Mouse (Mus musculus) CH12.LX (cell line): Measurements from ENCODE around the gene Scnn1a. TPM values are rescaled to one million over a fixed set of nuclear protein-coding genes. Genes with fewer than 3 reads are reported as not detected.

Source experiments
- DNase-seq: peaks from one replicate; pipeline ENCODE4 v3.0.0-alpha.2; 2013; ENCODE audit errors: extremely low read depth
- H3K27ac ChIP-seq: 2 replicates; pipeline ENCODE4 v1.5.1; 2012; ENCODE audit warnings: low read depth, mild to moderate bottlenecking, control low read depth, moderate library complexity; ENCODE audit not compliant: insufficient read depth
- H3K27me3 ChIP-seq: replicated peaks from 2 replicates; pipeline ENCODE3; 2012; ENCODE audit warnings: inconsistent platforms
- H3K36me3 ChIP-seq, 2 experiments: replicated peaks in 1 of 2; 2 replicates each; pipeline versions ENCODE3 to v1.6.1; 2012; ENCODE audit warnings: inconsistent platforms in 1 of 2, low read length in 1 of 2, mild to moderate bottlenecking in 1 of 2, mixed read lengths in 1 of 2, moderate library complexity in 1 of 2; ENCODE audit not compliant: control insufficient read depth in 1 of 2, insufficient read depth in 1 of 2
- H3K4me1 ChIP-seq, 2 experiments: 2 replicates each; pipeline ENCODE4 v1.6.1; 2012; ENCODE audit warnings: inconsistent platforms in 1 of 2, moderate library complexity in 1 of 2; ENCODE audit not compliant: insufficient read depth in 2 of 2, control insufficient read depth in 1 of 2
- H3K4me2 ChIP-seq: 2 replicates; pipeline ENCODE4 v1.6.1; 2012; ENCODE audit warnings: low read depth, mild to moderate bottlenecking, control low read depth; ENCODE audit not compliant: poor library complexity, insufficient read depth, severe bottlenecking
- H3K4me3 ChIP-seq, 3 experiments: fragments of 150-350 bp in 1 of 3; sonication (generic) in 1 of 3; replicated peaks in 1 of 3; 2 replicates each; pipeline versions ENCODE3 to v1.5.1; 2011 to 2012; ENCODE audit warnings: low read depth in 2 of 3, low read length in 2 of 3, mild to moderate bottlenecking in 2 of 3, moderate library complexity in 2 of 3, control low read depth in 1 of 3, improper control_type of control experiment in 1 of 3, inconsistent platforms in 1 of 3, mixed read lengths in 1 of 3; ENCODE audit not compliant: poor library complexity in 1 of 3
- H3K79me2 ChIP-seq: replicated peaks from 2 replicates; pipeline ENCODE4 v1.6.1; 2012; ENCODE audit warnings: mild to moderate bottlenecking, moderate library complexity; ENCODE audit not compliant: control insufficient read depth, poor library complexity, insufficient read depth, severe bottlenecking; ENCODE audit errors: extremely low read depth
- H3K9ac ChIP-seq: 2 replicates; pipeline ENCODE4 v1.6.1; 2012; ENCODE audit warnings: low read depth, mild to moderate bottlenecking, control low read depth, moderate library complexity; ENCODE audit not compliant: insufficient read depth
- H3K9me3 ChIP-seq: replicated peaks from 2 replicates; pipeline ENCODE3; 2012; ENCODE audit warnings: low read length, inconsistent platforms, mixed read lengths
- CHD1 ChIP-seq: IDR thresholded peaks from 2 replicates; pipeline ENCODE4 v1.6.1; 2012; ENCODE audit warnings: low read depth, low read length, improper control_type of control experiment, inconsistent platforms
- CHD2 ChIP-seq: IDR thresholded peaks from 2 replicates; pipeline ENCODE4 v1.6.1; 2011; ENCODE audit warnings: low read length, improper control_type of control experiment
- E2F4 ChIP-seq: IDR thresholded peaks from 2 replicates; pipeline ENCODE4 v1.6.1; 2011; ENCODE audit warnings: low read depth, low read length, improper control_type of control experiment; ENCODE audit not compliant: insufficient replicate concordance
- ELF1 ChIP-seq: IDR thresholded peaks from 2 replicates; pipeline ENCODE4 v1.6.1; 2014; ENCODE audit warnings: low read depth, mild to moderate bottlenecking, inconsistent platforms, low read length, improper control_type of control experiment
- GABPA ChIP-seq: IDR thresholded peaks from 2 replicates; pipeline ENCODE4 v1.6.1; 2012; ENCODE audit warnings: low read depth, low read length, improper control_type of control experiment, inconsistent platforms; ENCODE audit not compliant: insufficient replicate concordance
- JUN ChIP-seq: IDR thresholded peaks from 2 replicates; pipeline ENCODE4 v1.6.1; 2011; ENCODE audit warnings: low read depth, mild to moderate bottlenecking, low read length, improper control_type of control experiment, moderate library complexity; ENCODE audit not compliant: insufficient read depth
- JUND ChIP-seq: conservative IDR thresholded peaks from 2 replicates; pipeline ENCODE4 v1.6.1; 2011; ENCODE audit warnings: low read depth, low read length, improper control_type of control experiment
- MAX ChIP-seq: IDR thresholded peaks from 2 replicates; pipeline ENCODE4 v1.6.1; 2011; ENCODE audit warnings: low read length, improper control_type of control experiment
- MXI1 ChIP-seq: IDR thresholded peaks from 2 replicates; pipeline ENCODE4 v1.6.1; 2011; ENCODE audit warnings: mild to moderate bottlenecking, low read depth, low read length, improper control_type of control experiment
- MYC ChIP-seq: IDR thresholded peaks from 2 replicates; pipeline ENCODE4 v1.6.1; 2011; ENCODE audit warnings: low read depth, mild to moderate bottlenecking, improper control_type of control experiment, low read length
- NELFE ChIP-seq: IDR thresholded peaks from 2 replicates; pipeline ENCODE4 v1.6.1; 2011; ENCODE audit warnings: low read depth, low read length, improper control_type of control experiment
- NRF1 ChIP-seq: IDR thresholded peaks from 2 replicates; pipeline ENCODE4 v1.6.1; 2014; ENCODE audit warnings: low read depth, mild to moderate bottlenecking, inconsistent platforms, low read length, improper control_type of control experiment, moderate library complexity
- PAX5 ChIP-seq: IDR thresholded peaks from 2 replicates; pipeline ENCODE4 v1.6.1; 2012; ENCODE audit warnings: low read length, inconsistent platforms, mixed read lengths
- POLR2A ChIP-seq: IDR thresholded peaks from 2 replicates; pipeline ENCODE4 v1.6.1; 2011; ENCODE audit warnings: low read depth, mild to moderate bottlenecking, improper control_type of control experiment, low read length
- POLR2AphosphoS2 ChIP-seq: IDR thresholded peaks from 2 replicates; pipeline ENCODE4 v1.6.1; 2011; ENCODE audit warnings: low read depth, low read length, improper control_type of control experiment
- TBP ChIP-seq: conservative IDR thresholded peaks from 2 replicates; pipeline ENCODE4 v1.6.1; 2011; ENCODE audit warnings: low read depth, low read length, improper control_type of control experiment
- UBTF ChIP-seq: IDR thresholded peaks from 2 replicates; pipeline ENCODE4 v1.6.1; 2012; ENCODE audit warnings: low read depth, mild to moderate bottlenecking, inconsistent platforms, low read length, improper control_type of control experiment, moderate library complexity
- USF1 ChIP-seq: IDR thresholded peaks from 2 replicates; pipeline ENCODE4 v1.6.1; 2014; ENCODE audit warnings: low read depth, mild to moderate bottlenecking, inconsistent platforms, low read length, improper control_type of control experiment
- USF2 ChIP-seq: conservative IDR thresholded peaks from 2 replicates; pipeline ENCODE4 v1.6.1; 2011; ENCODE audit warnings: low read depth, low read length, improper control_type of control experiment
- ZKSCAN1 ChIP-seq: IDR thresholded peaks from 2 replicates; pipeline ENCODE4 v1.6.1; 2012; ENCODE audit warnings: low read depth, inconsistent platforms, low read length, improper control_type of control experiment, borderline replicate concordance
- ZMIZ1 ChIP-seq: IDR thresholded peaks from 2 replicates; pipeline ENCODE4 v1.6.1; 2012; ENCODE audit warnings: low read depth, mild to moderate bottlenecking, inconsistent platforms, low read length, improper control_type of control experiment
- dilution Hi-C: fragments of 300-500 bp; cut with MboI; formaldehyde crosslinking; loops from 2 replicates; pipeline ENCODE4 v1.14.3; 2020; ENCODE audit warnings: low sequenced_read_pairs; ENCODE audit not compliant: extremely low pct_unique_long_range_greater_than_20kb, extremely low pct_ligation_motif_present
- in situ Hi-C: fragments of 300-500 bp; cut with MboI; formaldehyde crosslinking; loops from 3 replicates; pipeline ENCODE4 v1.14.3; 2019; ENCODE audit warnings: low sequenced_read_pairs, low pct_ligation_motif_present, low pct_unique_long_range_greater_than_20kb, mixed read lengths
- polyA plus RNA-seq: library from polyadenylated mRNA; unstranded; fragments of >175 nt; gene quantifications from 2 replicates; pipeline ENCODE4 v1.2.1, GENCODE M21; 2012; ENCODE audit warnings: low read depth; ENCODE audit not compliant: insufficient read length
- total RNA-seq, 2 experiments: library from RNA; depleted of rRNA; stranded (reverse); fragments of 300-350 nt in 1 of 2; fragments of >200 nt in 1 of 2; gene quantifications; 2 replicates each; pipeline ENCODE4 v1.2.3; 2012 to 2014

Scnn1a gene
- total and polyA plus RNA-seq, 3 experiments, result not detected

DNA sequence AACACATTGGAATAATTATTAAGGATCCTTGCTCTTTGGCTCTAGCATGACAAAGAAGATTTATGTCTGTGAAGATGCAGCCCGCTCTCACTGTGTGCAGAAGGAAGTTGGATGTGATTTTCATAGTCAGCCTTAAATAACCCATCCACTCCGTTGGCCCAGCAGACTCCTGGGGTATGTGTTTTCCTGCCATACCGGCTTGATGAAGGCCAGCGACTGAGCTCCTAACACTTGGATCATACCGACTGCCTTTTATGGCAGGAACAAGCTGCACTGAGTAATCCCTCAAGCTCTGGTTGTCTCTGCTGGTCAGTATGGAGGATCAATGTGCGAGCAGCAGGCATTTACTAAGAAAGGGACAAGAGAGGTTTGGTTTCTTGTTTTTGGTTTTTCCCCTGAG, 15.0 kb upstream of the Scnn1a start:
- Histone ChIP-seq H3K4me3 (no peak overlapping the region), H3K79me2 (no peaks in the 10 kb centered on the region), H3K4me2 (no peak overlapping the region), H3K4me1 (no peaks in the 10 kb centered on the region), H3K36me3 (no peaks in the 10 kb centered on the region), H3K9me3 (peaks cover 5% of the 10 kb centered on the region), H3K9ac (no peak overlapping the region), H3K27ac (no peak overlapping the region), H3K27me3 (peaks cover 76% of the 10 kb centered on the region)
- no peak for DNase-seq
- dilution Hi-C loops (no loop called here), in situ Hi-C loops (no loop called here)
- TF ChIP-seq TBP, result no peak
- no peak for TF ChIP-seq USF1
- TF ChIP-seq MYC, result no peak
- TF ChIP-seq ELF1, result no peak
- no peak for TF ChIP-seq CHD1
- TF ChIP-seq ZMIZ1, result no peak
- no peak for TF ChIP-seq CHD2
- TF ChIP-seq NRF1, result no peak
- no peak for TF ChIP-seq USF2
- TF ChIP-seq GABPA, result no peak
- TF ChIP-seq E2F4, result no peak
- no peak for TF ChIP-seq MXI1
- no peak for TF ChIP-seq MAX

DNA sequence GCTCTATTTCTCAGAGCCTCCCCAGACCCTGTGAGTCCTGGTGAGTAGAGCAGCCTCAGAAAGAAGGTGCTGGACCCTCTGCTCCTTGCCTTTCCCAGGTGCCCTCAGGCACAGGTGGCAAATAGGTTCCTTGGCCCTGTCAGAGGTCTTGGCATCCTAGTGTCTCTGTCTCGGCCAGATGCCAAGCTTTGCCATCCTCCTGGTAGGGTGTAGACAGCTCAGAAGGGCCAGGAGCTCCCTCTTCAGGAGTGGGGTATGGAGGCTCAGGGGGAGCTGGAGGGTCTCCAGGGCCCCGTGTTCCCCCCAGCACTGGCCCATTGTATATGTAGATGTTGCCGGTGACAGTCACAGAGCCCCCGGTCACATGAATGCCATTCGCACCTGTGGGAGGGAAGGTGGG, 13.4 kb upstream of the Scnn1a start:
- dilution Hi-C loops (no loop called here), in situ Hi-C loops (no loop called here)
- no peak for DNase-seq
- peaks cover 5% of the 10 kb centered on the region for H3K9me3 ChIP-seq
- no peaks in the 10 kb centered on the region for H3K36me3 ChIP-seq
- no peak overlapping the region for H3K9ac ChIP-seq
- peaks cover 79% of the 10 kb centered on the region for H3K27me3 ChIP-seq
- H3K79me2 ChIP-seq, result no peaks in the 10 kb centered on the region
- H3K27ac ChIP-seq, result no peak overlapping the region
- H3K4me3 ChIP-seq, result no peak overlapping the region
- H3K4me2 ChIP-seq, result no peak overlapping the region
- H3K4me1 ChIP-seq, result no peaks in the 10 kb centered on the region
- no peak for TF ChIP-seq POLR2A
- TF ChIP-seq JUN, result no peak
- TF ChIP-seq UBTF, result no peak
- TF ChIP-seq JUND, result no peak
- TF ChIP-seq PAX5, result no peak
- no peak for TF ChIP-seq ELF1
- TF ChIP-seq POLR2AphosphoS2, result no peak
- no peak for TF ChIP-seq MAX
- no peak for TF ChIP-seq NELFE
- TF ChIP-seq MYC, result no peak
- no peak for TF ChIP-seq ZKSCAN1
